Mouse (Mus musculus) hindbrain, embryonic 11.5 days (tissue): Measurements from ENCODE around the gene Six5. TPM values are rescaled to one million over a fixed set of nuclear protein-coding genes. Genes with fewer than 3 reads are reported as not detected.
"Not testable (repeated sequence)": the region's sequence is repeated elsewhere in the genome, so short reads cannot be mapped to it uniquely, and the experiment has no call there.

ENCODE experiments used
- ATAC-seq: fragments of 200-750 bp; cut with Nextera tagmentation; 2 replicates; pipeline ENCODE4 v1.8.0; 2017; ENCODE audit warnings: mild to moderate bottlenecking, moderate TSS enrichment, moderate library complexity; ENCODE audit not compliant: low FRiP score
- DNase-seq: peaks from one replicate; pipeline ENCODE4 v3.0.0-alpha.2; 2015; ENCODE audit warnings: low spot score
- H3K27ac ChIP-seq: fragments of 300-500 bp; sonication (generic); 2 replicates; pipeline ENCODE4 v1.5.1; 2014; ENCODE audit warnings: mild to moderate bottlenecking, low read depth, low read length
- H3K27me3 ChIP-seq: fragments of 300-500 bp; sonication (generic); 2 replicates; pipeline ENCODE4 v1.6.1; 2014; ENCODE audit warnings: mild to moderate bottlenecking, low read length, moderate library complexity, mixed read lengths; ENCODE audit not compliant: control insufficient read depth, insufficient read depth
- H3K36me3 ChIP-seq: fragments of 300-500 bp; sonication (generic); 2 replicates; pipeline ENCODE4 v1.6.1; 2014; ENCODE audit warnings: mild to moderate bottlenecking, low read length, moderate library complexity, mixed read lengths; ENCODE audit not compliant: control insufficient read depth, insufficient read depth
- H3K4me1 ChIP-seq: fragments of 300-500 bp; sonication (generic); replicated peaks from 2 replicates; pipeline ENCODE4 v1.6.1; 2014; ENCODE audit warnings: low read length, mixed read lengths; ENCODE audit not compliant: control insufficient read depth, insufficient read depth
- H3K4me2 ChIP-seq: fragments of 300-500 bp; sonication (generic); replicated peaks from 2 replicates; pipeline ENCODE4 v1.6.1; 2014; ENCODE audit warnings: mild to moderate bottlenecking, low read depth, low read length
- H3K4me3 ChIP-seq: fragments of 300-500 bp; sonication (generic); 2 replicates; pipeline ENCODE4 v1.5.1; 2014; ENCODE audit warnings: low read depth, low read length
- H3K9ac ChIP-seq: fragments of 300-500 bp; sonication (generic); 2 replicates; pipeline ENCODE4 v1.6.1; 2014; ENCODE audit warnings: low read depth, low read length
- H3K9me3 ChIP-seq: fragments of 300-500 bp; sonication (generic); 2 replicates; pipeline ENCODE4 v1.6.1; 2016; ENCODE audit warnings: low read length; ENCODE audit not compliant: control insufficient read depth
- WGBS: fragments of 180-500 bp; shearing (Covaris S2); extraction: QIAGEN DNeasy Blood & Tissue Kit; methylation state at CpG from one replicate; pipeline ENCODE4 v1.1.7; 2014; 5-methylcytosine and 5-hydroxymethylcytosine counted together
- polyA plus RNA-seq: library from polyadenylated mRNA; unstranded; fragments of >200 nt; fragmentation: Nextera tagmentation; extraction: Ambion mirVana; gene quantifications from 2 replicates; pipeline ENCODE4 v1.2.1, GENCODE M21; 2014

Six5 gene
- polyA plus RNA-seq, 1 experiment from 2014 or later, result 7.2 TPM

DNA sequence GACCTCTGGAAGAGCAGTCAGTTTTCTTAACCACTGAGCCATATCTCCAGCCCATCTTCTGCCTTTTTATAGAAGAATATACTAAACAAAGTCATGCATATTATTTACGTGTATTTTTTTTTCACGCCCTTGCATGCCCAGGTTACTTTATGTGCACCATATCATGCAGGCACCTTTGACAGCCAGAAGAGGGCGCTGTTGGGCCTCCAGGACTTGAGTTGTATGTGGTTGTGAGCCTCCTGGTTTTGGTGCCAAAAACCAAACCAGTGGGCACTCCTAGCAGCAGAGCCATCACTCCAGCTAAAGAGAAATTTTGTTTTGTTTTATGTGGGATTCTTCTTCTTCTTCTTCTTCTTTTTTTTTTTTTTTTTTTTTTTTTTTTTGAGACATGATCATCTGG lies 24.9 kb upstream of the Six5 start:
- Histone ChIP-seq H3K36me3 (no peaks in the 10 kb centered on the region), H3K4me3 (no peak overlapping the region), H3K4me1 (no peaks in the 10 kb centered on the region), H3K9me3 (no peaks in the 10 kb centered on the region), H3K4me2 (no peak overlapping the region), H3K27ac (no peak overlapping the region), H3K27me3 (peaks cover 23% of the 10 kb centered on the region), H3K9ac (no peak overlapping the region)
- DNase-seq (no peak), ATAC-seq (no peak)
- 52% methylated on average over 3 of the region's 3 CpGs for WGBS

GRCm38 (mm10) chr7:19071024-19071423 lies 23.4 kb upstream of the Six5 start:
- H3K4me1 ChIP-seq, H3K9ac ChIP-seq, H3K27me3 ChIP-seq, H3K4me3 ChIP-seq, H3K27ac ChIP-seq, H3K4me2 ChIP-seq, ATAC-seq, DNase-seq, H3K36me3 ChIP-seq, H3K9me3 ChIP-seq: not testable (repeated sequence)
- WGBS, result 60% methylated on average over 3 of the region's 3 CpGs

GRCm38 (mm10) chr7:19073504-19073903 lies 20.9 kb upstream of the Six5 start:
- Histone ChIP-seq H3K27ac (no peak overlapping the region), H3K4me3 (no peak overlapping the region), H3K27me3 (no peaks in the 10 kb centered on the region), H3K9ac (no peak overlapping the region), H3K4me1 (peaks cover 11% of the 10 kb centered on the region), H3K9me3 (no peaks in the 10 kb centered on the region), H3K4me2 (no peak overlapping the region), H3K36me3 (peaks cover 3% of the 10 kb centered on the region; the same call in 1 of the 2 replicates)
- DNase-seq (no peak), ATAC-seq (no peak)
- 82% methylated on average over 9 of the region's 9 CpGs for WGBS

- no peak overlapping the region for H3K4me2 ChIP-seq
- no peak overlapping the region for H3K4me3 ChIP-seq
- WGBS, result 93% methylated on average over 6 of the region's 6 CpGs
- no peak overlapping the region for H3K9ac ChIP-seq
- ATAC-seq, result no peak
- no peak for DNase-seq
- peaks cover 11% of the 10 kb centered on the region for H3K4me1 ChIP-seq
- peaks cover 8% of the 10 kb centered on the region; the same call in 1 of the 2 replicates for H3K36me3 ChIP-seq
- no peak overlapping the region for H3K27ac ChIP-seq
- H3K27me3 ChIP-seq, result no peaks in the 10 kb centered on the region
- H3K9me3 ChIP-seq, result no peaks in the 10 kb centered on the region
Observed at GRCm38 (mm10) chr7:19074494-19074893, 19.9 kb upstream of the Six5 start.

- no peaks in the 10 kb centered on the region for H3K27me3 ChIP-seq
- no peak overlapping the region for H3K9ac ChIP-seq
- H3K4me3 ChIP-seq, result peak overlapping the region; percentile 22
- H3K27ac ChIP-seq, result peak overlapping the region; percentile 30; the same call in 1 of the 2 replicates
- peak overlapping the region; percentile 38 for H3K4me2 ChIP-seq
- peaks cover 11% of the 10 kb centered on the region for H3K4me1 ChIP-seq
- H3K9me3 ChIP-seq, result no peaks in the 10 kb centered on the region
- 0 out of 2 replicates have a peak, but pooled peaks have one; percentile 6 for ATAC-seq
- no peak for DNase-seq
- peaks cover 14% of the 10 kb centered on the region for H3K36me3 ChIP-seq
- WGBS, result 59% methylated on average over 5 of the region's 5 CpGs
Observed at GRCm38 (mm10) chr7:19075231-19075630, 19.2 kb upstream of the Six5 start.

GRCm38 (mm10) chr7:19075723-19076585 lies 18.4 kb upstream of the Six5 start, which contains the start of gene Dmwd:
Dmwd (plus strand) TSS chr7:19076227.
- H3K9me3 ChIP-seq, result no peaks in the 10 kb centered on the region
- H3K9ac ChIP-seq, result peak within 1 kb of the TSS; percentile 99
- DNase-seq, result peak; percentile 99
- H3K4me3 ChIP-seq, result peak within 1 kb of the TSS; percentile 99
- no peaks in the 10 kb centered on the region for H3K27me3 ChIP-seq
- peaks cover 16% of the 10 kb centered on the region for H3K36me3 ChIP-seq
- H3K4me2 ChIP-seq, result peak within 1 kb of the TSS; percentile 90
- ATAC-seq, result peak; percentile 99
- peaks cover 11% of the 10 kb centered on the region for H3K4me1 ChIP-seq
- WGBS, result 1% methylated on average over 69 of the region's 91 CpGs
- peak within 1 kb of the TSS; percentile 53 for H3K27ac ChIP-seq

DNA sequence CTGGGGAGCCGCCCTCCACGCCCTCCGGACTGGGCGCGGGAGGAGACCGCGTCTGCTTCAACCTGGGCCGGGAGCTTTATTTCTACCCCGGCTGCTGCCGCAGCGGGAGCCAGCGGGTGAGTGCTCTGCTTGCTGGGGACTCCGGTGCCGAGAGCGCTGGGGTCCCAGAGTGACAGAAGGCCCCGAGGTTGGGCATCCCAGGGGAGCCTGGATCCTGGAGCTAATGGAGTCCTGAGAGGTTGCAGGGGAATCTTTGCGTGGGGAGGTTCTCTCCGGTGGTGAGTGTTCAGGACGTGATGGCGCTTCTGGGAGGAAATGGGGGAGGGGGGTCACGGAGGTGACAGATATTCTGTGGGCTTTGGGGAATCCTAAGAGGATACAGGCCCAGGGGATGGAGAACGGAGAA lies 17.8 kb upstream of the Six5 start:
- Histone ChIP-seq H3K36me3 (peaks cover 16% of the 10 kb centered on the region), H3K9ac (peak overlapping the region; percentile 99), H3K27me3 (no peaks in the 10 kb centered on the region), H3K27ac (peak overlapping the region; percentile 53), H3K9me3 (no peaks in the 10 kb centered on the region), H3K4me1 (peaks cover 11% of the 10 kb centered on the region), H3K4me3 (peak overlapping the region; percentile 99), H3K4me2 (peak overlapping the region; percentile 90)
- no peak; the same call in 1 of the 2 replicates for ATAC-seq
- under 1% methylated on average over 22 of the region's 22 CpGs for WGBS
- peak; percentile 41 for DNase-seq

GRCm38 (mm10) chr7:19077761-19078160 lies 16.6 kb upstream of the Six5 start:
- Histone ChIP-seq H3K9me3 (no peaks in the 10 kb centered on the region), H3K36me3 (peaks cover 16% of the 10 kb centered on the region), H3K4me3 (no peak overlapping the region), H3K27me3 (no peaks in the 10 kb centered on the region), H3K4me2 (peak overlapping the region; percentile 90), H3K27ac (no peak overlapping the region), H3K9ac (no peak overlapping the region), H3K4me1 (peaks cover 11% of the 10 kb centered on the region)
- ATAC-seq, result no peak
- WGBS, result 84% methylated on average over 14 of the region's 14 CpGs
- no peak for DNase-seq

DNA sequence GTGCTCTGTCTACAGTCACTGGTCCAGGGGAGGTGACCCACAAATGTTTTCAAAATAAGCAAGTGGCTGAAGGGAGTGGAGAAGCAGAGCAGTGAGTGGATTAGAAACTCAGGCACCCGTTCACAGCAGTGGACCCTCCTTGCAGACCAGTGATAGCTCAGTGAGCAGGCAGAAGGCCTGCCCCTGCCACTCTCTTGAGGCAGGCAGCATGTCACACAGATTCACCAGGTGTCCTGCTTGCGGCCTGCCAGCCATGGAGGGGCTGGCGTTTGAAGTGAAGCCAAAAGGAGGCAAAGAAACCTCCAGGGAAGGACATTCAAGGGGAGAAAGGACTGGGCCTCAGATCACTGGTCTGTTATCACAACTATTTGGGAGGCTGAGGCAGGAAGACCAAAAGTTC lies 15.7 kb upstream of the Six5 start:
- H3K36me3 ChIP-seq, result peaks cover 16% of the 10 kb centered on the region
- H3K4me1 ChIP-seq, result peaks cover 11% of the 10 kb centered on the region
- no peak overlapping the region for H3K27ac ChIP-seq
- H3K4me2 ChIP-seq, result no peak overlapping the region
- H3K27me3 ChIP-seq, result no peaks in the 10 kb centered on the region
- ATAC-seq (no peak), DNase-seq (no peak)
- H3K9me3 ChIP-seq, result no peaks in the 10 kb centered on the region
- H3K4me3 ChIP-seq, result 0 out of 2 replicates have a peak overlapping the region, but pooled peaks have one; percentile 6
- 94% methylated on average over 3 of the region's 3 CpGs for WGBS
- H3K9ac ChIP-seq, result no peak overlapping the region
